Mouse (Mus musculus) heart, embryonic 12.5 days (tissue): ENCODE measurements around the gene Flnb. TPM values are rescaled to one million over a fixed set of nuclear protein-coding genes. Genes with fewer than 3 reads are reported as not detected.

Source experiments
- ATAC-seq: fragments of 200-750 bp; cut with Nextera tagmentation; 2 replicates; pipeline ENCODE4 v1.8.0; 2017; ENCODE audit warnings: moderate TSS enrichment, moderate library complexity; ENCODE audit not compliant: insufficient number of reproducible peaks, low FRiP score
- H3K27ac ChIP-seq: fragments of 300-500 bp; sonication (generic); 2 replicates; pipeline ENCODE4 v1.5.1; 2016; ENCODE audit warnings: mild to moderate bottlenecking, moderate library complexity; ENCODE audit not compliant: poor library complexity, severe bottlenecking
- H3K27me3 ChIP-seq: fragments of 300-500 bp; sonication (generic); replicated peaks from 2 replicates; pipeline ENCODE4 v1.6.1; 2016; ENCODE audit warnings: mild to moderate bottlenecking, moderate library complexity
- H3K36me3 ChIP-seq: fragments of 300-500 bp; sonication (generic); 2 replicates; pipeline ENCODE4 v1.6.1; 2016; ENCODE audit warnings: mild to moderate bottlenecking, moderate library complexity
- H3K4me1 ChIP-seq: fragments of 300-500 bp; sonication (generic); replicated peaks from 2 replicates; pipeline ENCODE4 v1.6.1; 2016; ENCODE audit warnings: mild to moderate bottlenecking
- H3K4me2 ChIP-seq: fragments of 300-500 bp; sonication (generic); 2 replicates; pipeline ENCODE4 v1.6.1; 2016; ENCODE audit warnings: mild to moderate bottlenecking, moderate library complexity
- H3K4me3 ChIP-seq: fragments of 300-500 bp; sonication (generic); 2 replicates; pipeline ENCODE4 v1.5.1; 2016; ENCODE audit warnings: mild to moderate bottlenecking
- H3K9ac ChIP-seq: fragments of 300-500 bp; sonication (generic); 2 replicates; pipeline ENCODE4 v1.6.1; 2016; ENCODE audit warnings: mild to moderate bottlenecking, moderate library complexity
- H3K9me3 ChIP-seq: fragments of 300-500 bp; sonication (generic); replicated peaks from 2 replicates; pipeline ENCODE4 v1.6.1; 2016; ENCODE audit warnings: mild to moderate bottlenecking, moderate library complexity
- WGBS: fragments of 180-500 bp; shearing (Covaris S2); methylation state at CpG from one replicate; pipeline ENCODE4 v1.1.7; 2016; 5-methylcytosine and 5-hydroxymethylcytosine counted together
- polyA plus RNA-seq: library from polyadenylated mRNA; unstranded; fragments of >200 nt; fragmentation: Nextera tagmentation; extraction: Ambion mirVana; gene quantifications from 2 replicates; pipeline ENCODE4 v1.2.1, GENCODE M21; 2016

The Flnb gene
- polyA plus RNA-seq, 1 experiment from 2014 or later, result 15.1 TPM

GRCm38 (mm10) chr14:7863871-7864505 is 46.2 kb downstream of the Flnb start:
- no peak for ATAC-seq

GRCm38 (mm10) chr14:7864506-7864899 is 46.7 kb downstream of the Flnb start:
- H3K36me3 ChIP-seq, result peaks cover 19% of the 10 kb centered on the region
- no peak for ATAC-seq
- H3K9me3 ChIP-seq, result no peaks in the 10 kb centered on the region
- H3K27me3 ChIP-seq, result no peaks in the 10 kb centered on the region
- H3K9ac ChIP-seq, result no peak overlapping the region
- no peak overlapping the region for H3K4me3 ChIP-seq
- 43% methylated on average over 9 of the region's 9 CpGs for WGBS
- 0 out of 2 replicates have a peak overlapping the region, but pooled peaks have one; percentile 6 for H3K27ac ChIP-seq
- H3K4me1 ChIP-seq, result peaks cover 29% of the 10 kb centered on the region
- H3K4me2 ChIP-seq, result no peak overlapping the region

More at GRCm38 (mm10) chr14:7863871-7864505, 46.2 kb downstream of the Flnb start:
- H3K36me3 ChIP-seq, result peaks cover 16% of the 10 kb centered on the region; the same call in 1 of the 2 replicates
- H3K9ac ChIP-seq, result no peak overlapping the region
- peak overlapping the region; percentile 6 for H3K27ac ChIP-seq
- H3K4me1 ChIP-seq, result peaks cover 29% of the 10 kb centered on the region
- no peaks in the 10 kb centered on the region for H3K27me3 ChIP-seq
- no peak overlapping the region for H3K4me2 ChIP-seq
- 62% methylated on average over 9 of the region's 9 CpGs for WGBS
- H3K4me3 ChIP-seq, result no peak overlapping the region
- H3K9me3 ChIP-seq, result no peaks in the 10 kb centered on the region

DNA sequence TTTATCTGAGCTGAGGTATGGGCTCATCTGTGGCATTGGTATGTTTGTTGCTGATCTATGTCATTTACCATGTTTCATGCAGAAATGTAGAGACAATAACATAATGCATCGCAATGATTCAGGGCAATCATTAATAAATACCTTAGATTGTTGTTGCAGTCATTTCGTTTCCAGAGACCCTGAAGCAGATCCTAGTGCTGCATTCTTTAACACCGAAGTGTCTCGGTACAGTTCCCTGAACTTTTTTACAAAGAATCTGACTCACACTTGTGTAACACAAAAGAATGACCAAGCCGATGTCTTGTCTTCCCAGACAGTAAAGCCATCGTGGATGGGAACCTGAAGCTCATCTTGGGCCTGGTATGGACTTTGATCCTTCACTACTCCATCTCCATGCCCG is 49.5 kb downstream of the Flnb start:
- Histone ChIP-seq H3K27ac (peak overlapping the region; percentile 3; the same call in 1 of the 2 replicates), H3K9me3 (no peaks in the 10 kb centered on the region), H3K4me3 (no peak overlapping the region), H3K9ac (no peak overlapping the region), H3K36me3 (peaks cover 24% of the 10 kb centered on the region), H3K27me3 (no peaks in the 10 kb centered on the region), H3K4me2 (no peak overlapping the region), H3K4me1 (peaks cover 22% of the 10 kb centered on the region)
- WGBS, result 82% methylated on average over 7 of the region's 7 CpGs
- no peak for ATAC-seq

- Histone ChIP-seq H3K27ac (peak overlapping the region; percentile 3; the same call in 1 of the 2 replicates), H3K4me1 (peaks cover 22% of the 10 kb centered on the region), H3K4me3 (no peak overlapping the region), H3K4me2 (no peak overlapping the region), H3K27me3 (no peaks in the 10 kb centered on the region), H3K9me3 (no peaks in the 10 kb centered on the region), H3K36me3 (peaks cover 31% of the 10 kb centered on the region), H3K9ac (no peak overlapping the region)
- 59% methylated on average over 3 of the region's 3 CpGs for WGBS
- no peak for ATAC-seq
These were observed 50.1 kb downstream of the Flnb start for GRCm38 (mm10) chr14:7867841-7868240.

DNA sequence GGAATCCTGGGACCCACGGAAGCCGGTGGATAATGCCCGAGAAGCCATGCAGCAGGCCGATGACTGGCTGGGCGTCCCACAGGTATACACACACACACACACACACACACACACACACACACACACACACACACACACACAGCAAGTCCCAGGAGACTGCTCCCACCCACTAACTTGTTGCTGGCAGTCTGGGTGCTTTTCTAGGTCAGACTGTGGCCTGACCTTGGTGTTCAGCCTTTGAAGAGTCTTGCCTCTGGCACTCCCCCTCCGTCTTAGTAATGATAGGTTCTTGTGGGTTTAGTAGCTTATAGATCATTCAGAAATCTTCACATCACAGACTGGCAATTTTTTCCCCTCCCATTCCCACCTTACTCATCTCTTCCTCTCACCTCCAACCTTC is 52.0 kb downstream of the Flnb start:
- Histone ChIP-seq H3K9ac (no peak overlapping the region), H3K9me3 (no peaks in the 10 kb centered on the region), H3K27me3 (no peaks in the 10 kb centered on the region), H3K4me2 (no peak overlapping the region), H3K4me3 (no peak overlapping the region), H3K4me1 (peaks cover 4% of the 10 kb centered on the region), H3K27ac (no peak overlapping the region), H3K36me3 (peaks cover 34% of the 10 kb centered on the region)
- WGBS, result 91% methylated on average over 6 of the region's 6 CpGs
- ATAC-seq, result no peak

- Histone ChIP-seq H3K27ac (no peak overlapping the region), H3K36me3 (peaks cover 40% of the 10 kb centered on the region), H3K27me3 (no peaks in the 10 kb centered on the region), H3K9me3 (no peaks in the 10 kb centered on the region), H3K4me1 (no peaks in the 10 kb centered on the region), H3K4me3 (no peak overlapping the region), H3K9ac (no peak overlapping the region), H3K4me2 (no peak overlapping the region)
- ATAC-seq, result no peak
- WGBS, result 67% methylated on average over 2 of the region's 2 CpGs
These were observed 55.8 kb downstream of the Flnb start for GRCm38 (mm10) chr14:7873552-7873951.

GRCm38 (mm10) chr14:7874495-7874894 is 56.7 kb downstream of the Flnb start:
- Histone ChIP-seq H3K27ac (peak overlapping the region; percentile 43; the same call in 1 of the 2 replicates), H3K9ac (no peak overlapping the region), H3K4me1 (no peaks in the 10 kb centered on the region), H3K27me3 (no peaks in the 10 kb centered on the region), H3K4me2 (no peak overlapping the region), H3K36me3 (peaks cover 36% of the 10 kb centered on the region), H3K4me3 (no peak overlapping the region), H3K9me3 (no peaks in the 10 kb centered on the region)
- WGBS, result 63% methylated on average over 4 of the region's 4 CpGs
- no peak for ATAC-seq

GRCm38 (mm10) chr14:7877957-7878356 is 60.2 kb downstream of the Flnb start:
- H3K9me3 ChIP-seq, result no peaks in the 10 kb centered on the region
- H3K27me3 ChIP-seq, result no peaks in the 10 kb centered on the region
- no peak overlapping the region for H3K9ac ChIP-seq
- H3K4me3 ChIP-seq, result no peak overlapping the region
- peaks cover 41% of the 10 kb centered on the region for H3K36me3 ChIP-seq
- no peaks in the 10 kb centered on the region for H3K4me1 ChIP-seq
- ATAC-seq, result no peak
- WGBS, result 58% methylated on average over 2 of the region's 2 CpGs
- H3K27ac ChIP-seq, result no peak overlapping the region
- H3K4me2 ChIP-seq, result no peak overlapping the region

- WGBS, result 89% methylated on average over 6 of the region's 6 CpGs
- H3K4me1 ChIP-seq, result no peaks in the 10 kb centered on the region
- H3K9ac ChIP-seq, result no peak overlapping the region
- H3K36me3 ChIP-seq, result peaks cover 53% of the 10 kb centered on the region
- no peaks in the 10 kb centered on the region for H3K27me3 ChIP-seq
- no peak overlapping the region for H3K27ac ChIP-seq
- no peaks in the 10 kb centered on the region for H3K9me3 ChIP-seq
- no peak overlapping the region for H3K4me2 ChIP-seq
- no peak for ATAC-seq
- no peak overlapping the region for H3K4me3 ChIP-seq
These were observed 62.6 kb downstream of the Flnb start for GRCm38 (mm10) chr14:7880389-7880788.

DNA sequence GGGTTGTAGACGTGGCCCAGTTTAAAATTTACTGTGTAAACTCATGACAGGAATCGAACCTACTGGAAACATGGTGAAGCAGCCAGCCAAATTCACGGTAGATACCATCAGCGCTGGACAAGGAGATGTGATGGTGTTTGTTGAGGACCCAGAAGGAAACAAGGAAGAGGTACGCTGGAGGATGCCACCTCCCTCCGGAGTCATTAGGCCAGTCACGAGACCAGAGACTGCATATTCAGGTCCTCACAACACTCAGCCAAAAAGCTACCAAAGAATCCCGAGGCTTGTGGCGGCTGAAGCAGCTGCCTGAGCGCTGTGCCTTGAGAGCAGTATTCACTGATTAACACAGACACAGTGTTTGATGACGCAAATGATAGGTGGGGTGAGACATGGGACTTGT is 63.8 kb downstream of the Flnb start:
- Histone ChIP-seq H3K4me1 (no peaks in the 10 kb centered on the region), H3K4me3 (no peak overlapping the region), H3K9ac (no peak overlapping the region), H3K27ac (no peak overlapping the region), H3K4me2 (no peak overlapping the region), H3K9me3 (no peaks in the 10 kb centered on the region), H3K36me3 (peaks cover 56% of the 10 kb centered on the region), H3K27me3 (no peaks in the 10 kb centered on the region)
- ATAC-seq, result no peak
- WGBS, result 82% methylated on average over 11 of the region's 11 CpGs

DNA sequence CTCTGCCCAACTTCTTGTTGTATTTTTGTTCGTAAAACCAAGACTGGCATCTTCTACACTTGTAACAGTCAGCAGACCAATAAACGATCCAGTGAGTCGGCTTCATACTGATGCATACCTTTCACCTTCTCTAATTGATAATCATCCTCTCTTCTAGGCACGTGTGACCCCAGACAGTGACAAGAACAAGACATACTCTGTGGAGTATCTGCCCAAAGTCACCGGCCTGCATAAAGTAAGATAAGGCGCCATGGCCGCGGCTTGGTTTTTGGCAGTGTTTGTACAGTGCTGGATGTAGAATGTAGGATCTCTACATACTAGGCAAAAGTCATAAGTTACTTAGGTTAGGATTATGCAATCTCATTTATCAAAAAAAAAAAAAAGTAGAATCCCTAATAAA is 64.3 kb downstream of the Flnb start:
- no peak overlapping the region for H3K4me3 ChIP-seq
- H3K27me3 ChIP-seq, result no peaks in the 10 kb centered on the region
- 59% methylated on average over 8 of the region's 8 CpGs for WGBS
- H3K9ac ChIP-seq, result no peak overlapping the region
- H3K4me2 ChIP-seq, result no peak overlapping the region
- no peak overlapping the region for H3K27ac ChIP-seq
- H3K36me3 ChIP-seq, result peaks cover 59% of the 10 kb centered on the region
- no peak for ATAC-seq
- no peaks in the 10 kb centered on the region for H3K9me3 ChIP-seq
- 0 out of 2 replicates have a peak, but pooled peaks cover 2% of the 10 kb centered on the region for H3K4me1 ChIP-seq

DNA sequence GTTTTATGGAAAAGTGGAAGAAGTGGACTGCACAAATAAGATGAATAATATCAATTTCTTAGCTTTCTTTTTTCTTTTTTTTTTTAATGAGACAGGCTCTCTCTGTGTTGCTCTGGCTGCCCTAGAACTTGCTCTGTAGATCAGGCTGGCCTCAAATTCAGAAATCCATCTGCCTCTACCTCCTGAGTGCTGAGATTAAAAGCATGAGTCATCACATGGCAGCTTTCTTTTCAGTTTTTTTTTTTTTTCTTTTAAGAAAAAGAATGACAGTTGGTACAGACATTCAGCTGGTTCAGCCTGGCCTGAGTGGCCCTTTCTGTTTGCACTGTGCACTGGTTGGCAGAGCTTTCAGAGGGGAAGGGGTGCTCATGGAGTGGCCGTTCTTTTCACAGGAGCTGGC is 66.4 kb downstream of the Flnb start:
- Histone ChIP-seq H3K27me3 (no peaks in the 10 kb centered on the region), H3K4me2 (no peak overlapping the region), H3K4me3 (no peak overlapping the region), H3K9me3 (no peaks in the 10 kb centered on the region), H3K4me1 (0 out of 2 replicates have a peak, but pooled peaks cover 4% of the 10 kb centered on the region), H3K27ac (no peak overlapping the region), H3K36me3 (peaks cover 61% of the 10 kb centered on the region), H3K9ac (no peak overlapping the region)
- 78% methylated on average over 1 of the region's 1 CpGs for WGBS
- no peak for ATAC-seq
